Mouse (Mus musculus): Measurements from ENCODE around the gene Dab1.

GRCm38 (mm10) chr4:104500646-104501045 is 881.5 kb downstream of the Dab1 start:
- TF ChIP-seq CTCF (IDR thresholded peaks at IDR 0.05; ENCODE audit: control insufficient read depth, insufficient read depth, low read length): no peak
- no peak for TF ChIP-seq POLR2A (IDR thresholded peaks at IDR 0.05; ENCODE audit: borderline replicate concordance, control insufficient read depth, low read depth, low read length)
